Mouse (Mus musculus) G1E (cell line): ENCODE results near the gene Specc1. TPM values are rescaled to one million over a fixed set of nuclear protein-coding genes. Genes with fewer than 3 reads are reported as not detected.

Source experiments
- ATAC-seq: 2 replicates; pipeline ENCODE4 v1.8.0; 2016; ENCODE audit warnings: mild to moderate bottlenecking; ENCODE audit not compliant: insufficient number of reproducible peaks, poor library complexity, low FRiP score, severe bottlenecking; ENCODE audit errors: extremely low read depth
- DNase-seq: peaks from one replicate; pipeline ENCODE4 v3.0.0; 2012; ENCODE audit warnings: low spot score
- H3K27me3 ChIP-seq: 2 replicates; pipeline ENCODE4 v1.6.1; 2012; ENCODE audit warnings: mild to moderate bottlenecking, low read length, inconsistent platforms; ENCODE audit not compliant: insufficient read depth
- H3K36me3 ChIP-seq: replicated peaks from 2 replicates; pipeline ENCODE3; 2012; ENCODE audit warnings: mild to moderate bottlenecking, inconsistent platforms
- H3K4me1 ChIP-seq: 2 replicates; pipeline ENCODE4 v1.6.1; 2012; ENCODE audit warnings: low read depth, low read length, inconsistent platforms, mixed read lengths; ENCODE audit not compliant: insufficient read depth
- H3K4me3 ChIP-seq: 2 replicates; pipeline ENCODE4 v1.5.1; 2012; ENCODE audit warnings: low read depth, mild to moderate bottlenecking, inconsistent platforms, low read length, moderate library complexity, mixed read lengths
- H3K9me3 ChIP-seq: replicated peaks from 2 replicates; pipeline ENCODE4 v1.6.1; 2012; ENCODE audit warnings: inconsistent platforms
- CTCF ChIP-seq: IDR thresholded peaks from 2 replicates; pipeline ENCODE4 v1.5.1; 2012; ENCODE audit warnings: low read depth, low read length, inconsistent platforms, mixed read lengths
- GATA1 ChIP-seq: IDR thresholded peaks from 2 replicates; pipeline ENCODE4 v1.6.1; 2012; ENCODE audit warnings: borderline replicate concordance, low read length, inconsistent platforms, mixed read lengths
- GATA2 ChIP-seq: IDR thresholded peaks from 2 replicates; pipeline ENCODE4 v1.6.1; 2012; ENCODE audit warnings: low read depth, low read length, inconsistent platforms, borderline replicate concordance
- POLR2AphosphoS5 ChIP-seq: IDR thresholded peaks from 2 replicates; pipeline ENCODE4 v1.6.1; 2012; ENCODE audit warnings: low read depth, low read length, inconsistent platforms; ENCODE audit not compliant: insufficient replicate concordance
- TAL1 ChIP-seq: conservative IDR thresholded peaks from 2 replicates; pipeline ENCODE4 v1.6.1; 2012; ENCODE audit warnings: low read depth, low read length, inconsistent platforms, mixed read lengths
- polyA plus RNA-seq: library from polyadenylated mRNA; stranded (reverse); fragments of >175 nt; gene quantifications from 2 replicates; pipeline ENCODE4 v1.2.3, GENCODE M21; 2012
- total RNA-seq, 2 experiments: library from RNA; stranded (forward) in 1 of 2; stranded (reverse) in 1 of 2; fragments of 200-1000 nt in 1 of 2; fragments of >200 nt in 1 of 2; fragmentation: Nextera tagmentation in 1 of 2; gene quantifications; 2 replicates each; pipeline ENCODE4 v1.2.3; 2014 to 2017

Specc1 gene
- total and polyA plus RNA-seq, 3 experiments: 2.4 to 76.6 (median 12.1) TPM

DNA sequence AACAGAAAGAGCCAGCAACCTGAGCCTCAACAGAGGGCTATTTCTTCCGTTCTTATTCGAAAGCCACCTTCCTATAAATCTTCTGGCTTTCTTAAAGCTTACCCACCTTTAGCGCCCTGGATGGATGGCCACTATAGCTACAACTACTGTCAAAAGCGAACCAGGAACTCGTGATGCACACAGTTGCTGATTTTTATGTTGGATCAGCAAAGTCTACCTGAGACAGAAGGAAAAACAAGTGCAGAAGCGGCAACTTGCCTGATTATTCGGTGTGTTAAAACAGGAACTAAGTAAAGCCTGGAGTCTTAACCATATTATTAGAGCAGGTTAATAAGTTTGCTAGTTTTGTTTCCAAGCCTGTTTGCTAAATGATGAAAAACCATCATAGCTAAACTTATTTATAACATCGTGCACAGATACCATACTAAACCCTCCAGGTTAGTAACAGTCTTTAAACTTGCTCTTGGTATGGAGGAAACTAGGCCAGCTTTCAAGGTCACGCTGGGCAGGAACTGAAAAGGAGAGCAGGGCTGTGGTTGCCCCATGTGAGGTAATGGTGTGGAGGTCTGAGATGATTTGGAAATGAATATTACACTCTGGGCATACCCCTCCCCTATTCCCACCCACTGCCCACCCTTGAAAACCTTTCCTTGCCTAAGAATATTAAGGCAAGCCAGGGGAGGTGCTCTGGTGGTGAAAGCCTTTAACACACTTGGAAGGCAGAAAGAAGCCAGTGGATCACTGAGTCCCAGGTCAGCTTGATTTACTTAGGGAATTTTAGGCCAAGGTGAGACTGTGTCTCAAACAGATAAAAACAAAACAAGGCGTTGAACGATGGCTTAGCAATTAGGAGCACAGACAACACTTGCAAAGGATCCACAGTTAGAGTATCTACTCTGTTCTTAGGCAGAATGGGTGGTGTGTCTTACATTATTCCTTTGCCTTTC, 25.6 kb upstream of the Specc1 start:
- Histone ChIP-seq H3K27me3 (no peaks in the 10 kb centered on the region), H3K9me3 (no peaks in the 10 kb centered on the region), H3K4me1 (peaks cover 31% of the 10 kb centered on the region), H3K36me3 (peaks cover 14% of the 10 kb centered on the region), H3K4me3 (peak overlapping the region; percentile 96)
- TF ChIP-seq GATA1 (no peak), CTCF (no peak), TAL1 (no peak), GATA2 (no peak), POLR2AphosphoS5 (no peak)
- DNase-seq: peak; percentile 13
- no peak for ATAC-seq

DNA sequence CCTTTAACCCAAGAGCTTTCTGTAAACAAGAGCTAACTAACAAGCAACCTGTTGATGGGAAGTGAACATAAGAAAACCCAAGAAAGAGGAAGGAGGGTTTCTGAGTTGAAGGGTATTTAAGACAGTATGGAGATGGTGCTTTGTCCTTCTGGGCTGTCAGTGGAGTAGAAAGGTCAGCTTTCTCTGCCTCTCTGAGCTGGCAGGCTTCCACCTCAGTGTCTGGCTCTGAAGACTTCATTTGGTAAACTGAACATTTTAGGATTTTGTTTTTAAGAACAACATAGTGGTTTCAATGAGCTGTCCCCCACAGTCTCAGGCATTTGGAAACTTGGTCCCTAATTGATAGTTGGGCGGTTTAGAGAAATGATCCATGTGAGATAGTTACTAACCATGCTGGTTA, 18.8 kb upstream of the Specc1 start:
- ATAC-seq (no peak), DNase-seq (no peak)

DNA sequence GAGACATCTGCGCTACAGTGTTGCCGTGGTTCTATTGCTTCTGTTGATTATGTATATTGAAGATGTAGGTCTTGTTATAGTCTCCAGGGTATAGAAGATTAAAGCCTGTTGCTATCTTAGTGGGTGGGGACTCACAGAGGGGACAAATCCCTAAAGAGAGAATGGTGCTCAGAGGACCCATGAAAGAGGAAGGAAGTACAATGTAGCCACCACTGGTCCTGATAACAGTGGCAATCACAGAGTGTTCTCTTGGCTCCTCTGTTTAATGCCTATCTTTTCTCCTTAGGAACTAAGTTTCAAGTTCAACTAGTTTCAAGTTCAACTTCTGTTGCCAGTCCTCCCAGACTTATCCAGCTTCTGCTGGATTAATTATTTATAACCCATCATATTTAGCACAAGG, 13.7 kb upstream of the Specc1 start:
- peaks cover 12% of the 10 kb centered on the region for H3K4me1 ChIP-seq
- no peak for ATAC-seq
- H3K36me3 ChIP-seq: no peaks in the 10 kb centered on the region
- H3K27me3 ChIP-seq: peaks cover 9% of the 10 kb centered on the region
- no peaks in the 10 kb centered on the region for H3K9me3 ChIP-seq
- TF ChIP-seq CTCF: no peak
- no peak for TF ChIP-seq GATA1
- no peak for TF ChIP-seq TAL1
- TF ChIP-seq POLR2AphosphoS5: no peak
- no peak for TF ChIP-seq GATA2
- H3K4me3 ChIP-seq: no peak overlapping the region
- DNase-seq: no peak

More for the DNA sequence above, 18.8 kb upstream of the Specc1 start:
- Histone ChIP-seq H3K36me3 (no peaks in the 10 kb centered on the region), H3K4me3 (no peak overlapping the region), H3K9me3 (no peaks in the 10 kb centered on the region), H3K4me1 (peaks cover 7% of the 10 kb centered on the region), H3K27me3 (peaks cover 7% of the 10 kb centered on the region)
- TF ChIP-seq POLR2AphosphoS5 (no peak), TAL1 (no peak), GATA2 (no peak), CTCF (no peak), GATA1 (no peak)

DNA sequence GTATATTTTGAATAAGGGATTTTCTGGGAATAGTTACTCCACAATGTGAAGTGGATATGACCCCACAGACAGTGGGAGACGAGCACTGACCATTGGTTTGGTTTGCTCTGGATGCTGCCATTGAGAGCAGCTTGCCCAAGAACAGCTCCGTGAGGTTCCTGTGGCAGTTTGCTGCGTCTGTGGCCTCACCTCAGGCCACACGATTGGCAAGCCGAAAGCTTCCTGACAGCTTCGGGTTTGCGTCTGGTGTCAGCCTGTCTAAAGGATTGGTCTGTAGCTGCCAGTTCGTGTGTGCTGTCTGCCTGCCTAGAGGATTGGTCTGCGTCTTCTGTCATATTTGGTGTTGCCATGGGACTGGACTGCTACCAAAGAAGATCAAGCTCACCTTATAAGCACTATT, 12.1 kb upstream of the Specc1 start:
- ATAC-seq (no peak), DNase-seq (no peak)
- TF ChIP-seq TAL1: no peak
- no peak for TF ChIP-seq CTCF
- no peak for TF ChIP-seq GATA2
- no peak for TF ChIP-seq POLR2AphosphoS5
- no peak for TF ChIP-seq GATA1
- Histone ChIP-seq H3K27me3 (peaks cover 7% of the 10 kb centered on the region), H3K36me3 (no peaks in the 10 kb centered on the region), H3K4me1 (peaks cover 12% of the 10 kb centered on the region), H3K4me3 (no peak overlapping the region), H3K9me3 (no peaks in the 10 kb centered on the region)

DNA sequence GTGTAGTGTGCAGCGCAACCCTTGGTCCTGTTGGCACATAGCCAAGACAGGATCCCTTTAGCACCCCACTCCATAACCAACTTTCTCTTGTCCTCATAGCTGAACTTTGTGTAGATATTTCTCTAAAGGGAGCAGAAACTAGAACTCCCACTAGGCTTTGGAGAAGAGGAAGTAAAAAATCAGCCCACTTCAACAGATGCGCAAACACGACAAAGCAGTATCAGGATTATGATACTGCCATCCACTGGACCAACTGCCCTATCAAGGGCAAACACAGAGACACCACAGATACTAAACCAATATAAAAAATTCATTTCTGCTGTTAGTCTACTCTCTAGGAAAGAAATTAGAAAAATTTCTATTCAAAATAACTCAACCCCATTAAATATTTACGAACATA, 10.0 kb upstream of the Specc1 start:
- no peak for TF ChIP-seq TAL1
- no peak for TF ChIP-seq POLR2AphosphoS5
- TF ChIP-seq GATA1: no peak
- TF ChIP-seq CTCF: no peak
- TF ChIP-seq GATA2: no peak
- H3K27me3 ChIP-seq: peaks cover 3% of the 10 kb centered on the region
- no peaks in the 10 kb centered on the region for H3K36me3 ChIP-seq
- DNase-seq (no peak), ATAC-seq (no peak)
- H3K9me3 ChIP-seq: no peaks in the 10 kb centered on the region
- H3K4me1 ChIP-seq: peaks cover 22% of the 10 kb centered on the region
- H3K4me3 ChIP-seq: no peak overlapping the region

DNA sequence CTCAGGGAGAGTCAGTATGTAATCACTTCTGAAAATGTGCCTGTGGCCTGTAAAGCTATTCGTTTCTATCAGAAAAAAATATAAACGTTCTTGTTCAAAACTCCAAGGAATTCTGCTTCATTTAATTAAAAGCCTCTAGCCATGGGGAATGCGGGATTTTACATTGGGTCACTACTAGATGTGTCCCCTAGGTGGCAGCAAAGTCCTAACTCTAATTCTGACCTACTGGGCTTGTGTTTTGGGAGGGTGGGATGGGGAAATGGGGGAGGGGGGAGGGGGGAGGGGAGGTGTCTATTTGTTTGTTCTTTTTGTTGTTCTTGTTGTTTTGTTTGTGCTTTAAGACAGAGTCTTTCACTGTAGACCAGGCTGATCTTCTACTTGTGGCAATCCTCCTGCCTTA, 7.2 kb upstream of the Specc1 start:
- ATAC-seq (no peak), DNase-seq (peak; percentile 43)
- Histone ChIP-seq H3K27me3 (peaks cover 2% of the 10 kb centered on the region; the same call in 1 of the 2 replicates), H3K4me1 (peaks cover 15% of the 10 kb centered on the region), H3K4me3 (no peak overlapping the region), H3K9me3 (no peaks in the 10 kb centered on the region), H3K36me3 (no peaks in the 10 kb centered on the region)
- TF ChIP-seq TAL1 (no peak), CTCF (0 out of 2 replicates have a peak, but pooled peaks have one; percentile 8)

DNA sequence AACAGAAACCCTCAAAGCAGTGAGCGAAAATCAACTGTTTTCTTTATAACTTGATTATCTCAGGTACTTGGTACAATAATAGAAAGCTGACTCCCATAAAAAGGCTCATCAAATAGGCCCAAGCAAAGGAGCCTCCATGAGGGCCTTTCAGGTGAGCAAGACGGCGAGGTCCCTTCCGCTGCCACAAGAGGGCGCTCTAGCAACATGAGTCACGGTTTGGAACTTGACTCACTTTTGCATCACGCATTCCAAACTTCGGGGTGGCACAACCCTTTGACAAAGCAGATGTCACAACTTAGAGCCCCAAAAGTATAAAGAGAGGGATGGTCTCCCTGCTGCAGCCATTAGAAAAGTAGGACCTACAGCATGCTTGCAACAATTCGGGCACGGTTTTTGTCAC, 5.9 kb upstream of the Specc1 start:
- Histone ChIP-seq H3K36me3 (no peaks in the 10 kb centered on the region), H3K9me3 (no peaks in the 10 kb centered on the region), H3K27me3 (no peaks in the 10 kb centered on the region), H3K4me1 (peaks cover 15% of the 10 kb centered on the region), H3K4me3 (no peak overlapping the region)
- ATAC-seq (no peak), DNase-seq (peak; percentile 41)
- TF ChIP-seq POLR2AphosphoS5 (no peak), TAL1 (no peak), GATA1 (no peak), CTCF (peak; percentile 93), GATA2 (no peak)
